Mouse (Mus musculus) liver (tissue): ENCODE results near the gene Plxnb1.
A peak's percentile ranks its signal among the peaks of the same experiment; 100 is the strongest.

Source experiments
- DNase-seq: peaks from one replicate; pipeline ENCODE4 v3.0.0-alpha.2; 2020; ENCODE audit warnings: mixed read lengths

Gene Plxnb1

GRCm38 (mm10) chr9:109068095-109068735, 27.0 kb upstream of the Plxnb1 start:
- no peak for DNase-seq

GRCm38 (mm10) chr9:109073661-109074573, 21.3 kb upstream of the Plxnb1 start, which contains the start of gene Atrip:
Atrip (minus strand) TSS chr9:109074124.
- DNase-seq: peak; percentile 92

GRCm38 (mm10) chr9:109080516-109080915, 14.7 kb upstream of the Plxnb1 start:
- no peak for DNase-seq

- DNase-seq: no peak
Measured at GRCm38 (mm10) chr9:109081749-109082123, 13.5 kb upstream of the Plxnb1 start.

- peak; percentile 91 for DNase-seq
Measured at GRCm38 (mm10) chr9:109082124-109082800, 12.9 kb upstream of the Plxnb1 start, which contains the start of the genes Ccdc51 and Tma7. Ccdc51 (plus strand) TSS chr9:109082493. Tma7 (minus strand) TSS chr9:109082587.

GRCm38 (mm10) chr9:109084922-109085321, 10.3 kb upstream of the Plxnb1 start:
- peak; percentile 47 for DNase-seq

- no peak for DNase-seq
Measured at GRCm38 (mm10) chr9:109087987-109088386, 7.2 kb upstream of the Plxnb1 start.

- no peak for DNase-seq
Measured at GRCm38 (mm10) chr9:109090446-109090845, 4.7 kb upstream of the Plxnb1 start.

GRCm38 (mm10) chr9:109091802-109092201, 3.4 kb upstream of the Plxnb1 start:
- DNase-seq: no peak

GRCm38 (mm10) chr9:109092799-109093198, 2.4 kb upstream of the Plxnb1 start:
- DNase-seq: peak; percentile 36

- DNase-seq: no peak
Measured at GRCm38 (mm10) chr9:109093786-109094552, 1.2 kb upstream of the Plxnb1 start.

- peak; percentile 64 for DNase-seq
Measured at GRCm38 (mm10) chr9:109094553-109095136, 544 bp upstream of the Plxnb1 start.

- DNase-seq: no peak
Measured at GRCm38 (mm10) chr9:109096251-109096661, 1.1 kb downstream of the Plxnb1 start.

GRCm38 (mm10) chr9:109096856-109097255, 1.7 kb downstream of the Plxnb1 start:
- no peak for DNase-seq

- DNase-seq: no peak
Measured at GRCm38 (mm10) chr9:109097291-109097690, 2.1 kb downstream of the Plxnb1 start.

- DNase-seq: no peak
Measured at GRCm38 (mm10) chr9:109097831-109098230, 2.6 kb downstream of the Plxnb1 start.

GRCm38 (mm10) chr9:109098366-109098765, 3.2 kb downstream of the Plxnb1 start:
- no peak for DNase-seq

GRCm38 (mm10) chr9:109098969-109099368, 3.8 kb downstream of the Plxnb1 start:
- DNase-seq: peak; percentile 64

GRCm38 (mm10) chr9:109100307-109100928, 5.2 kb downstream of the Plxnb1 start:
- DNase-seq: no peak

- DNase-seq: no peak
Measured at GRCm38 (mm10) chr9:109101933-109102445, 6.8 kb downstream of the Plxnb1 start.

- DNase-seq: no peak
Measured at GRCm38 (mm10) chr9:109102541-109102940, 7.4 kb downstream of the Plxnb1 start.
